Mouse (Mus musculus) testis, adult 2 months (tissue): ENCODE results near the gene Sit1.

Experiments used
- CTCF ChIP-seq: fragments of 200-500 bp; IDR thresholded peaks from 2 replicates; pipeline ENCODE4 v1.5.1; 2012; ENCODE audit warnings: low read depth, mild to moderate bottlenecking, inconsistent platforms, low read length, moderate library complexity; ENCODE audit not compliant: control insufficient read depth, insufficient read depth, insufficient replicate concordance
- POLR2A ChIP-seq: fragments of 200-500 bp; IDR thresholded peaks from 2 replicates; pipeline ENCODE4 v1.6.1; 2012; ENCODE audit warnings: low read depth, mild to moderate bottlenecking, inconsistent platforms, low read length, moderate library complexity; ENCODE audit not compliant: control insufficient read depth

GRCm38 (mm10) chr4:43466872-43467271, 16.7 kb downstream of the Sit1 start:
- TF ChIP-seq CTCF, result no peak
- no peak for TF ChIP-seq POLR2A
